Mouse (Mus musculus) G1E-ER4 (cell line): ENCODE measurements around the gene C2cd4d. TPM values are rescaled to one million over a fixed set of nuclear protein-coding genes. Genes with fewer than 3 reads are reported as not detected.

Experiments
- GATA1 ChIP-seq: IDR thresholded peaks from one replicate; pipeline ENCODE4 v1.8.0; 2012; ENCODE audit warnings: low read length, inconsistent platforms
- polyA plus RNA-seq: library from polyadenylated mRNA; stranded (reverse); fragments of >175 nt; gene quantifications from 2 replicates; pipeline ENCODE4 v1.2.3, GENCODE M21; 2012

C2cd4d gene
- polyA plus RNA-seq, 1 experiment: not detected

- TF ChIP-seq GATA1: no peak
Measured at GRCm38 (mm10) chr3:94372641-94373040, 10.4 kb downstream of the C2cd4d start, which contains the start of gene Rorc. Gene Rorc, plus strand, starts transcription at chr3:94372794.

DNA sequence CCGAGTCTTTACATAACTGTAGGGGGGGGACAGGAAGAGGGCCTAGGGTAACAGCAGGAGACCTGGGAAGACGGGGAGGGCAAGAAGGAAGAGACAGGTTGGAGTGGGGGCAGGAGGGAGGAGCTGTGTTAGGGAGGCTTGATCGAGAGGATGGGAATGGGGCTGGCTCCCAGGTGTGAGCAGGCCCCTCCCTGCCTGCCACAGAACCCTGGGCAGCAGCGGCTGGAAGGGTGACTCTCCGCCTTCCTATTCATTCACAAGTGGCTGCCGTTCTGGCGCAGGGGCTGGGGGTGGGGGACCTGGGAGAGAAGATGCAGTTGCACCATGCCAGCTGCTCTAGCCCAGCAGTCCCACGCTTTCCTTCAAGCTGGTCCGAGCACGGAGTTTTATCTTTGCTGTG, 10.9 kb downstream of the C2cd4d start:
- TF ChIP-seq GATA1: no peak

GRCm38 (mm10) chr3:94373597-94374011, 11.4 kb downstream of the C2cd4d start:
- TF ChIP-seq GATA1: no peak

GRCm38 (mm10) chr3:94374636-94375035, 12.4 kb downstream of the C2cd4d start:
- TF ChIP-seq GATA1: no peak

DNA sequence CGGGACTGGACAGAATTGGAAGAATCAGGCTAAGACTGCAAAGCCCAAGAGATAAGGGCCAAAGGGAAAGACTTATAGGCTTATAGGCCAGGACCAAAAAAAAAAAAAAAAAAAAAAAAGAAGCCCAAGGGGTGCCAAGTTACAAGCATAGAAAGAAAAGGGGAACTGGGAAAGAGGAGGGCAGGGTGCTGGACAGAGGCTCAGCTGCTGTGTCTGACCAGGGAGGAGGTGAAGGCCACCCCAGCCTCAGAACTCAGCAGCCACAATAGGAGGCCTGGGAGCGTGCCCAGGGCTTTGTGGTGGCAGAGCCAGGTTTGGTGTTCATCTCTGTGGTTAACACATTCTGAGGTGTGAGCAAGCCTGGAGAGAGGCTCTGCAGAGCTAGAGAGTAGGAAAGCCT, 12.9 kb downstream of the C2cd4d start:
- TF ChIP-seq GATA1: no peak

GRCm38 (mm10) chr3:94375861-94376260, 13.6 kb downstream of the C2cd4d start:
- no peak for TF ChIP-seq GATA1

GRCm38 (mm10) chr3:94377028-94377923, 15.0 kb downstream of the C2cd4d start:
- no peak for TF ChIP-seq GATA1

DNA sequence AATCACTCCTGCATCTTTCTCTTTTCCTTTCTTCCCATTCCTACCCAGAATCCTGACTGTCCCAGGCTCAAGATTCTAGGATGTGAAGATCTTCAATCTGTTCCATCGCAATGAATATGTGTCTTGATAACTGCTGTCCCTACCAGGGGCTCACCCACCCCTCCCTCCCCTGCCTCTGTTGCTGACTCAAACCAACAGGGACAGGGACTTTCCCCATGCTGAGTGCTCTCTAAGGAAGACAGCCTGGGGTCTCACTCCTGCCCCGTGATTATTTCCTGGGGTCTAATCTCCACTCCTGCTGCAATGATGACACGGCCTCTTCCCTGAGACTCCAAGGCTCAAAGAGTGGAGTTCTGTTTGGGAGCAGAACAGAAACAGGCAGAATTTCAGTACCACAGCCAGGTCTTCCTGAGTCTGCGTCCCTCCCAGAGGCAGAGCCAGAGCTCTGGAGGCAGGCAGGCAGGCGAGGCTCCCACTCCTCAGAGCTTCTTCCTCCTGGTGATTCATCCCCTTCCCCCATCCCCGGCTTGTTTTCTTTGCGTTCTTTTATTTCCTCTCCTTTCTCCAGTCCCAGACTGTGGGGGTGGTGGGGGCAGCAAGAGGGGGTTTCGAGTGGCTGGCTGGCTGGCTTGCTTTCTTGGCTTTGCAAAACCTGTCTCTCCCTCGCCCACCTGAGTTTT, 17.7 kb downstream of the C2cd4d start:
- no peak for TF ChIP-seq GATA1

- TF ChIP-seq GATA1: no peak
Measured at GRCm38 (mm10) chr3:94382308-94382707, 20.1 kb downstream of the C2cd4d start.

DNA sequence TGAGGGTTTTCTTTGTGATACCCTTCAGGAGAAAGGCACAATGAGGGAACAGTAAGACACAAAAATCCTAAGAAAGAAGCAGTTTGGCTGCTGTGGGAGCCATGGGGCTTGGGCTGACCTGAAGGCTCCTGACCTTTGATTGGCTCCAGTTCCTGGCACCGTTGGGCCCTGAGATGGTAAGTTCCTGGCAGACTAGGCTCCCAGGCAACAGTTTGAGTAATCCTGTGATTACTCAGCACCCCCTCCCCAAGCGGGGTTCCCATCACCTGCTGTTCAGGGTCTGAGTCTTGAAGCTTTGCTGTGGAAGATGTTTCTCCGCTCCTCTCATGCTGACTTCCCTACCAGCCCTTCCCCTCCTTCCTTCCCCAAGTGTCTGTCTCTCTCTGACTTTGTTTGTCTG, 21.2 kb downstream of the C2cd4d start:
- no peak for TF ChIP-seq GATA1

DNA sequence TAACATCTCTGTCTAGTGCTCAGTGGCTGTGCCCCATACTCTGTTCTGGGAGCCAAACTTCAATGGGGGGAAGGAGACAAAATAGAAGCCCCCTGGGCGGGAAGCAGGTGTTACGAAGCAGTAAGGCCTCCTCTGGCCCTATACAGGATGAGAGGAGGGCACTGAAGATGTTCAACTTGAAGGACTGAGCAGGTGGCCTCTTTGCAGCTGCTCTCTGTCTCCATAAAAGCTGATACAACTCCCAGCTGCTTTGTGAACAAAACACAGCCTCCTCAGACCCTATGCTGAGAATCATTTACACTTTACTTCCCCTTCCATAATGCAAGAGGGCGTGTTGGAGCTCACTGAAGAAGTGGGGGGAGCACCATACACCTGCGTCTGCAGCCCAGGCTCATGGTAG, 24.4 kb downstream of the C2cd4d start:
- TF ChIP-seq GATA1: no peak

DNA sequence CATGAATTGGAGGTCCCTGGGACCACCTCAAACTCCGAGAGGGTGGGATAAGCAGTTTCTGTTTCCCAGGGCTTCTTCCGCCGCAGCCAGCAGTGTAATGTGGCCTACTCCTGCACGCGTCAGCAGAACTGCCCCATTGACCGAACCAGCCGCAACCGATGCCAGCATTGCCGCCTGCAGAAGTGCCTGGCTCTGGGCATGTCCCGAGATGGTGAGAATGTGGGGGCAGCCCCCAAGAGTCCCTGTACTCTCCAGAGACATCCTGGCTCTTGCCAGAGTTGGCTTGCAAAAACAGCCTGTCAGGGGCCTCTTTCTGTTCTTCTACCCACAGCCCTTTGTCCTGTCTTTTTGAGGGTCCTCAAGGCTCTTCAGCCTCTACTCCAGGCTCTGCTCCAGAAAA, 25.2 kb downstream of the C2cd4d start:
- no peak for TF ChIP-seq GATA1

DNA sequence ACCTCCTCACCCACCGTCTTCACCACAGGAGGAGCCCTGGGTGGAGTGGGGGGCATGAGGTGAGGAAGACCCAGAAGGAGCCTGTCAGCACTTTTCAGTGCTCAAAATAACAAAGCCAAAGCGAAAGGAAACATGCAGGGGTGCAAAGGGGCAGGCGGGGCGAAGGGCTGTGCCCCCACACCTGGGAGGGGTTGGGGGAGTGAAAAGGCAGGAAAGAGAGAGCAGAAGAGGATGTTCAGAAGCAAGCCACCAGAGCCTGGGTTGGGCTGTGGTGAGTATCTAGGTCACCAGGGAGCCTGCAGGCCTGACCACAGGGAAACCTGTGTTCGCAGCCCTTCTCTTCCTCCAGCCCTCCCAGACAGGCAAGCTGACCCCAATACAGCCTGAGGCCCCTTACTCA, 25.8 kb downstream of the C2cd4d start:
- no peak for TF ChIP-seq GATA1

GRCm38 (mm10) chr3:94389420-94389819, 27.2 kb downstream of the C2cd4d start:
- no peak for TF ChIP-seq GATA1

- no peak for TF ChIP-seq GATA1
Measured at GRCm38 (mm10) chr3:94391001-94391400, 28.8 kb downstream of the C2cd4d start.

DNA sequence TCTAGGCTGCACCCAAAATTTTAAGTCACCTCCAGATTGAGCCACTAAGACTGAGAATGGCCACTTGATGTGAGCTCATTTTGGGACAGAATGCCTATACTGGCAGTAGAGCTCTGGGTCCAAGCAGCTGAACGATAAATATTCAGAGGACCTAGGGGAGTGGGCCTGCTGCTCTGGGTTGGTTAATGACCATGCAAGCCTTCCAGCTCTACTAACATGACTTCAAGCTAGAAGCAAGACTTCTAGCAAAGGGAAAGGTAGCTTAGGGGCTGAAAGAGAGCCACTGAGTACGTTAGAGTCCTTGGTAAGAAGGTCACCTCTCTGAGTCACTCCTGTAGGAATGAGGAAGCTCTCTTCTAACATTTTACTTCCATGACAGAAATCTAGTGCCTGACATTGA, 29.9 kb downstream of the C2cd4d start:
- TF ChIP-seq GATA1: no peak

- no peak for TF ChIP-seq GATA1
Measured at GRCm38 (mm10) chr3:94393049-94393448, 30.8 kb downstream of the C2cd4d start.

- no peak for TF ChIP-seq GATA1
Measured at GRCm38 (mm10) chr3:94396336-94396735, 34.1 kb downstream of the C2cd4d start.
